Mouse (Mus musculus) left cerebral cortex, adult 9 months (tissue): ENCODE data around the gene Gm3629.
A peak's percentile ranks its signal among the peaks of the same experiment; 100 is the strongest.
"Not testable (repeated sequence)": the region's sequence is repeated elsewhere in the genome, so short reads cannot be mapped to it uniquely, and the experiment has no call there.

Experiments
- DNase-seq, 2 experiments: peaks; one replicate each; pipeline ENCODE4 v3.0.0; 2022; ENCODE audit warnings: low spot score in 2 of 2

Gm3629 gene

DNA sequence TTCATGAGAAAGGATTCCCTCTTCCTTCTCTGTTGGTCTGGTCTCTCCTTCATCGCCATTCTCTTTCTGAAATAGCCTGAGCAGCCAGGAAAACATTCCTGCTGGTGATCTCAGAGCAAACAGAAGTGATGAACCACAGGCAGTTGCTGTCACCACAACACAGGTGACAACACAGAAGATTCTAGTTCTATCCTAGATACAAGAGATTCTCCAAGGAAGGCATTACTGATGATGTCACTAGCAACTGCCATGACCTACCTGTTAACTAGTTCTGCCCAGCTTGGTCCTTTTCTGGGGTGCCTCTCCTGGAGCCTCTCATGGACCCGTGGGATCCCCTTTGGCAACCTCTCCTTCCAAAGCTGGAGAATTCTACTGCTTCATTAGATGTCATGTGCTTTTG is at the start of gene Gm3629:
Gene Gm3629, minus strand, starts transcription at position 101 of the 400 bp plus-strand sequence.
- DNase-seq: not testable (repeated sequence)

DNA sequence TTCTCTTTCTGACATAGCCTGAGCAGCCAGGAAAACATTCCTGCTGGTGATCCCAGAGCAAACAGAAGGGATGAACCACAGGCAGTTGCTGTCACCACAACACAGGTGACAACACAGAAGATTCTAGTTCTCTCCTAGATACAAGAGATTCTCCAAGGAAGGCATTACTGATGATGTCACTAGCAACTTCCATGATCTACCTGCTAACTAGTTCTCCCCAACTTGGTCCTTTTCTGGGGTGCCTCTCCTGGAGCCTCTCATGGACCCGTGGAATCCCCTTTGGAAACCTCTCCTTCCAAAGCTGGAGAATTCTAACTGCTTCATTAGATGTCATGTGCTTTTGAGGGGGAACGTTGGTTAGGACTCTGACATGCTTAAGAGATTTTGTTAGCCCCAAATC is 31.9 kb upstream of the Gm3629 start, which contains the start of gene Gm3460:
Gene Gm3460, minus strand, starts transcription at position 101 of the 400 bp plus-strand sequence.
- DNase-seq: not testable (repeated sequence)

DNA sequence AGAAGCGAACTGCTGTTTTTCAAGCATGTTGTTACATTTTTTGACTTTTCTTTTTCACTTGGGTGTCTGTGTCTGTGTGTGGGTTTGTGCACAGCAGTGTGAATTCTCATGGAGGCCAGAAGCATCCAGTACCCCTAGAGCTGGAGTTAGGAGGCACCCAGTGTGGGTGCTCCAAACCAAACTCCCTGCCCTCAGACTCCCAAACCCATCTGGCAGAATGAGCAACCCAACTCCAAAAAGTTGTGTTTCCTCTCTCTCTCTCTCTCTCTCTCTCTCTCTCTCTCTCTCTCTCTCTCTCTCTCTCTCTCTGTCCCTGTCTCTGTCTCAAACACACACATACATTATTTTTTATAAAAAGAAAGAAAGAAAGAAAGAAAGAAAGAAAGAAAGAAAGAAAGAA is 16.0 kb upstream of the Gm3629 start:
- DNase-seq: peak in 1 of 2 experiments; percentile 4

DNA sequence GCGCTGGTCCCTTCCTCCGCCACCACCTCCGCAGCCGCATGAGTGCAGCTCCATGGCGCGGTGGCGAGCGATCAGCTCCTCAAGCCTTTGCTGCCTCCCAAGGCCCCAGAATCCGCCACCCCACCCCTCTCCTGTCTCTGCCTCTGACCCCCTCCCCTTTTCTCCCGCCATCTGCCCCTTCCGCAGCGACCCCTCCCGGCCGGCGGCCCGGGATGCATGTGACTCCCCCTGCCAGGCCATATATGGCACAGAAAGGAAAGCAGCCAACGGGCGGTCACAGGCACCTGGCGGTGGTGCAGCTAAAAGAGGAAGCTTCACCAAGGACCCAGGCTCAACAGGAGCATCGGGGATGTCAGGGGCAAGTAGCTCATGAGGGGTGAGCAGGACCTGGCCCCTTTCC is 14.6 kb upstream of the Gm3629 start:
- DNase-seq: peak in 1 of 2 experiments; percentile 23

DNA sequence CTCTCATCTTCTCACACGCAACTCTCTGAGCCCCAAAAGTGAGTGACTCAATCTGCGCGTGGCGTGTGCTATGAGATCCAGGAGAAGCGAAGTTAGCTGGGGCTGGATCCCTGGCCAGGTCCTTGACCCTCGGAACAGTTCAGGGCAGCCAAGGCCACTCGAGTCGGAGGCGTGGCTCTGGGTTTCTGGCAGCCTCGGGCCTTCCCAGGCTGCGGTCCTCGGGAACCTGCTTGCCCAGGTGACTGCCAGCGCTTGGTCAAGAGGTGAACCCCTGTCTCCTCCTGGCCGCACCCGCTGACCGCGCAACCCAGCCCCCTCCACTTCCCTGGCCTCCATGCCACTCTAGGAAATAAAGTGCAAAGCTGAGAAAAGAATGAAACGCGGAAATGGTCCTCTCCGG is 14.1 kb upstream of the Gm3629 start:
- not testable (repeated sequence) for DNase-seq

DNA sequence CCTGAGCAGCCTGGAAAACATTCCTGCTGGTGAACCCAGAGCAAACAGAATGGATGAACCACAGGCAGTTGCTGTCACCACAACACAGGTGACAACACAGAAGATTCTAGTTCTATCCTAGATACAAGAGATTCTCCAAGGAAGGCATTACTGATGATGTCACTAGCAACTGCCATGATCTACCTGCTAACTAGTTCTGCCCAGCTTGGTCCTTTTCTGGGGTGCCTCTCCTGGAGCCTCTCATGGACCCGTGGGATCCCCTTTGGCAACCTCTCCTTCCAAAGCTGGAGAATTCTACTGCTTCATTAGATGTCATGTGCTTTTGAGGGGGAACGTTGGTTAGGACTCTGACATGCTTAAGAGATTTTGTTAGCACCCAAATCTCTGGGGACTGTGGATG is 53.2 kb downstream of the Gm3629 start, which contains the start of gene Gm8356:
Gene Gm8356, minus strand, starts transcription at position 101 of the 400 bp plus-strand sequence.
- DNase-seq: not testable (repeated sequence)
